15 mouse cellular contexts compared by ENCODE assay signal in genomic region chr2:167302641-167303040, GRCm38 (mm10). TPM values are rescaled to one million over a fixed set of nuclear protein-coding genes. Genes with fewer than 3 reads are reported as not detected.
DNase-seq lines count a peak whose midpoint lies in the region; ATAC-seq lines count a peak whose summit lies in the region.
"Had no signal": no experiment of that assay in that cellular context is flagged by ENCODE, and none has a peak within 500 bp of the region (broad histone marks: within the 10 kb centered on the region; RNA-seq: fewer than 3 reads in every experiment).

No protein-coding gene starts in this region.

- no peak overlapping the region for H3K4me3 ChIP-seq in heart, embryonic 13.5 days
- H3K4me3 ChIP-seq in liver, embryonic 12.5 days = no peak overlapping the region
- H3K4me3 ChIP-seq: embryonic facial prominence, embryonic 12.5 days; forebrain, embryonic 10.5 days; intestine, embryonic 15.5 days; liver, embryonic 15.5 days; midbrain, embryonic 12.5 days had no signal

- peak overlapping the region; percentile 11; the same call in 1 of the 2 replicates for H3K9ac ChIP-seq in heart, embryonic 13.5 days
- H3K9ac ChIP-seq in liver, embryonic 12.5 days = no peak overlapping the region
- H3K9ac ChIP-seq: embryonic facial prominence, embryonic 12.5 days; intestine, embryonic 15.5 days; liver, embryonic 15.5 days; midbrain, embryonic 12.5 days had no signal

- no peaks in the 10 kb centered on the region for H3K27me3 ChIP-seq in heart, embryonic 13.5 days (replicated peaks)
- no peaks in the 10 kb centered on the region for H3K27me3 ChIP-seq in liver, embryonic 12.5 days (replicated peaks)
- H3K27me3 ChIP-seq: embryonic facial prominence, embryonic 12.5 days; intestine, embryonic 15.5 days; liver, embryonic 15.5 days; midbrain, embryonic 12.5 days had no signal

- WGBS in heart, embryonic 13.5 days = 31% methylated on average over 1 of the region's 1 CpGs
- WGBS in liver, embryonic 12.5 days (ENCODE audit: insufficient replicate concordance) = 62% methylated on average over 1 of the region's 1 CpGs

- peaks cover 32% of the 10 kb centered on the region for H3K4me1 ChIP-seq in heart, embryonic 13.5 days
- H3K4me1 ChIP-seq in liver, embryonic 12.5 days = peaks cover 34% of the 10 kb centered on the region

- H3K27ac ChIP-seq in heart, embryonic 13.5 days (replicated peaks) = 0 out of 2 replicates have a peak overlapping the region, but pooled peaks have one; percentile 1
- H3K27ac ChIP-seq in liver, embryonic 12.5 days = no peak overlapping the region; the same call in 1 of the 2 replicates
- H3K27ac ChIP-seq: embryonic facial prominence, embryonic 12.5 days; forebrain, embryonic 10.5 days; intestine, embryonic 15.5 days; liver, embryonic 15.5 days; midbrain, embryonic 12.5 days had no signal

- DNase-seq in heart, adult 8-10 months (ENCODE audit: low spot score) = no peak
- DNase-seq in ovary, postnatal 36 days (ENCODE audit: low spot score) = peak; percentile 2
- no peak for DNase-seq in ovary, postnatal 14 days (ENCODE audit: low spot score)
- DNase-seq in cerebellum, postnatal 25 days = peak; percentile 0 to 3
- peak; percentile 0 to 3 for DNase-seq in layer of hippocampus, postnatal 25 days (ENCODE audit: extremely low spot score in 1 of 2, low spot score in 1 of 2)
- DNase-seq: left cerebral cortex, postnatal 4 days; lung, postnatal 36 days had no signal

- ATAC-seq in heart, embryonic 13.5 days (ENCODE audit: extremely low read depth, insufficient number of reproducible peaks, low FRiP score, low TSS enrichment) = no peak
- no peak for ATAC-seq in liver, embryonic 12.5 days
- ATAC-seq: activated CD4-positive, CD25-positive, alpha-beta regulatory T cell, adult 4 months; intestine, embryonic 15.5 days had no signal

- no peak overlapping the region for H3K4me2 ChIP-seq in heart, embryonic 13.5 days
- no peak overlapping the region for H3K4me2 ChIP-seq in liver, embryonic 12.5 days
- H3K4me2 ChIP-seq: embryonic facial prominence, embryonic 12.5 days; intestine, embryonic 15.5 days; liver, embryonic 15.5 days; midbrain, embryonic 12.5 days had no signal

- H3K36me3 ChIP-seq in heart, embryonic 13.5 days = peaks cover 85% of the 10 kb centered on the region
- H3K36me3 ChIP-seq in liver, embryonic 12.5 days = peaks cover 82% of the 10 kb centered on the region

- H3K9me3 ChIP-seq in heart, embryonic 13.5 days = no peaks in the 10 kb centered on the region
- H3K9me3 ChIP-seq in liver, embryonic 12.5 days (replicated peaks) = no peaks in the 10 kb centered on the region
- H3K9me3 ChIP-seq: embryonic facial prominence, embryonic 12.5 days; forebrain, embryonic 10.5 days; intestine, embryonic 15.5 days; liver, embryonic 15.5 days; midbrain, embryonic 12.5 days had no signal

RNA-seq across cellular contexts. Expression of gene B4galt5, which starts 46.3 kb away (rescaled TPM):
- polyA plus RNA-seq in heart, embryonic 13.5 days (2015; fragmentation: Nextera tagmentation; extraction: Ambion mirVana) = 8.8 and 9.7 TPM in 2 replicates
- total RNA-seq in heart, adult 8-10 months (2022) = 10 to 100 TPM in 3 of 4 experiments, 1 to 10 TPM in 1; 8.9 to 12.8 (median 11.6) TPM
- total RNA-seq in layer of hippocampus, postnatal 25 days (2021) = 10 to 100 TPM; 45.5 to 53.0 TPM
- 8.1 and 9.9 TPM in 2 replicates for polyA plus RNA-seq in liver, embryonic 12.5 days (2016; fragmentation: Nextera tagmentation; extraction: Ambion mirVana)

Comparison
In these comparisons a context has a peak if more than half of its experiments do, and no peak if none do; other contexts are left out.
1. DNase-seq: peak in ovary, postnatal 36 days (single experiment), cerebellum, postnatal 25 days (2 of 2) and layer of hippocampus, postnatal 25 days (2 of 2); none in heart, adult 8-10 months (single experiment) and ovary, postnatal 14 days (single experiment).